Mouse (Mus musculus) MEL (cell line): ENCODE results near the gene Amn1.

Experiments used
- CTCF ChIP-seq, 3 experiments: IDR thresholded peaks in 2 of 3; conservative IDR thresholded peaks in 1 of 3; 2 replicates each; pipeline ENCODE4 v1.5.1; 2011 to 2012; ENCODE audit warnings: low read length in 3 of 3, low read depth in 2 of 3, mild to moderate bottlenecking in 2 of 3, improper control_type of control experiment in 1 of 3, inconsistent platforms in 1 of 3, mixed read lengths in 1 of 3, moderate library complexity in 1 of 3; ENCODE audit not compliant: control insufficient read depth in 1 of 3, insufficient read depth in 1 of 3, poor library complexity in 1 of 3, severe bottlenecking in 1 of 3
- E2F4 ChIP-seq: IDR thresholded peaks from 2 replicates; pipeline ENCODE4 v1.6.1; 2011; ENCODE audit warnings: low read depth, low read length, improper control_type of control experiment, borderline replicate concordance
- EP300 ChIP-seq, 2 experiments: IDR thresholded peaks; 2 replicates each; pipeline ENCODE4 v1.6.1; 2011; ENCODE audit warnings: improper control_type of control experiment in 2 of 2, low read length in 2 of 2, low read depth in 1 of 2, mild to moderate bottlenecking in 1 of 2
- GABPA ChIP-seq: IDR thresholded peaks from 2 replicates; pipeline ENCODE4 v1.6.1; 2012; ENCODE audit warnings: low read depth, mild to moderate bottlenecking, inconsistent platforms, low read length, improper control_type of control experiment, moderate library complexity
- KAT2A ChIP-seq: conservative IDR thresholded peaks from 2 replicates; pipeline ENCODE4 v1.6.1; 2012; ENCODE audit warnings: low read depth, low read length, improper control_type of control experiment, inconsistent platforms
- MAZ ChIP-seq: IDR thresholded peaks from 2 replicates; pipeline ENCODE4 v1.6.1; 2012; ENCODE audit warnings: low read depth, mild to moderate bottlenecking, inconsistent platforms, low read length, improper control_type of control experiment
- MXI1 ChIP-seq: IDR thresholded peaks from 2 replicates; pipeline ENCODE4 v1.6.1; 2011; ENCODE audit warnings: mild to moderate bottlenecking, low read depth, low read length, improper control_type of control experiment
- MYC ChIP-seq: IDR thresholded peaks from 2 replicates; pipeline ENCODE4 v1.6.1; 2011; ENCODE audit warnings: low read depth, mild to moderate bottlenecking, low read length, improper control_type of control experiment, moderate library complexity
- POLR2A ChIP-seq, 2 experiments: IDR thresholded peaks; 2 replicates each; pipeline ENCODE4 v1.6.1; 2011 to 2012; ENCODE audit warnings: low read length in 2 of 2, mild to moderate bottlenecking in 2 of 2, control low read depth in 1 of 2, improper control_type of control experiment in 1 of 2, low read depth in 1 of 2, moderate library complexity in 1 of 2; ENCODE audit not compliant: control insufficient read depth in 1 of 2, insufficient read depth in 1 of 2, poor library complexity in 1 of 2
- POLR2AphosphoS5 ChIP-seq: IDR thresholded peaks from 2 replicates; pipeline ENCODE4 v1.6.1; 2012; ENCODE audit warnings: low read depth, borderline replicate concordance, mild to moderate bottlenecking, inconsistent platforms, low read length, moderate library complexity, mixed read lengths
- SIN3A ChIP-seq: IDR thresholded peaks from 2 replicates; pipeline ENCODE4 v1.6.1; 2012; ENCODE audit warnings: low read length, improper control_type of control experiment, inconsistent platforms
- USF1 ChIP-seq: IDR thresholded peaks from 2 replicates; pipeline ENCODE4 v1.6.1; 2014; ENCODE audit warnings: low read depth, mild to moderate bottlenecking, inconsistent platforms, low read length, improper control_type of control experiment, moderate library complexity
- USF2 ChIP-seq, 2 experiments: IDR thresholded peaks; 2 replicates each; pipeline ENCODE4 v1.6.1; 2011 to 2012; ENCODE audit warnings: improper control_type of control experiment in 2 of 2, low read length in 2 of 2, borderline replicate concordance in 1 of 2, inconsistent platforms in 1 of 2, low read depth in 1 of 2, mild to moderate bottlenecking in 1 of 2; ENCODE audit not compliant: insufficient read depth in 1 of 2
- ZC3H11A ChIP-seq: IDR thresholded peaks from 2 replicates; pipeline ENCODE4 v1.6.1; 2012; ENCODE audit warnings: low read depth, mild to moderate bottlenecking, inconsistent platforms, low read length, improper control_type of control experiment

GRCm38 (mm10) chr6:149168436-149168835 is 20.1 kb downstream of the Amn1 start:
- no peak for TF ChIP-seq E2F4
- TF ChIP-seq ZC3H11A = no peak
- TF ChIP-seq CTCF (IDR thresholded peaks at IDR 0.05 in 2 of 3, conservative IDR thresholded peaks at IDR 0.05 in 1 of 3; ENCODE audit: control insufficient read depth in 1 of 3, insufficient read depth in 1 of 3, low read depth in 2 of 3, low read length in 3 of 3, poor library complexity in 1 of 3, severe bottlenecking in 1 of 3) = no peak
- TF ChIP-seq KAT2A = no peak
- TF ChIP-seq USF1 = no peak
- no peak for TF ChIP-seq EP300 (IDR thresholded peaks at IDR 0.05; ENCODE audit: low read depth in 1 of 2, low read length in 2 of 2)
- no peak for TF ChIP-seq SIN3A
- TF ChIP-seq GABPA = no peak
- TF ChIP-seq MAZ = no peak
- no peak for TF ChIP-seq MYC
- TF ChIP-seq USF2 (IDR thresholded peaks at IDR 0.05; ENCODE audit: borderline replicate concordance in 1 of 2, insufficient read depth in 1 of 2, low read depth in 1 of 2, low read length in 2 of 2) = no peak
- no peak for TF ChIP-seq POLR2AphosphoS5
- TF ChIP-seq POLR2A (IDR thresholded peaks at IDR 0.05; ENCODE audit: control insufficient read depth in 1 of 2, insufficient read depth in 1 of 2, low read depth in 1 of 2, low read length in 2 of 2, poor library complexity in 1 of 2) = no peak
- no peak for TF ChIP-seq MXI1
